Mouse (Mus musculus) ES-E14 (cell line): ENCODE data around the gene Exd2. TPM values are rescaled to one million over a fixed set of nuclear protein-coding genes. Genes with fewer than 3 reads are reported as not detected.
"Not testable (repeated sequence)": the region's sequence is repeated elsewhere in the genome, so short reads cannot be mapped to it uniquely, and the experiment has no call there.

Source experiments
- DNase-seq: peaks from one replicate; pipeline ENCODE4 v3.0.0-alpha.2; 2013; ENCODE audit warnings: low read depth, low spot score
- H3K27ac ChIP-seq: 2 replicates; pipeline ENCODE4 v1.5.1; 2012; ENCODE audit warnings: low read depth, mild to moderate bottlenecking, low read length, moderate library complexity, mixed read lengths; ENCODE audit not compliant: poor library complexity, insufficient read depth, severe bottlenecking
- H3K36me3 ChIP-seq: 2 replicates; pipeline ENCODE4 v1.6.1; 2012; ENCODE audit warnings: mild to moderate bottlenecking, low read length, moderate library complexity, mixed read lengths; ENCODE audit not compliant: control insufficient read depth, poor library complexity, insufficient read depth, severe bottlenecking
- H3K4me1 ChIP-seq, 2 experiments: fragments of 150-350 bp in 1 of 2; sonication (generic) in 1 of 2; 2 replicates each; pipeline ENCODE4 v1.6.1; 2012; ENCODE audit warnings: low read length in 2 of 2, mild to moderate bottlenecking in 1 of 2, mixed read lengths in 1 of 2; ENCODE audit not compliant: control insufficient read depth in 2 of 2, insufficient read depth in 2 of 2, poor library complexity in 1 of 2
- H3K4me3 ChIP-seq, 2 experiments: fragments of 150-350 bp in 1 of 2; sonication (generic) in 1 of 2; 2 replicates each; pipeline ENCODE4 v1.5.1; 2012; ENCODE audit warnings: low read length in 2 of 2, low read depth in 1 of 2, mild to moderate bottlenecking in 1 of 2, mixed read lengths in 1 of 2; ENCODE audit not compliant: insufficient read depth in 1 of 2, poor library complexity in 1 of 2, severe bottlenecking in 1 of 2
- H3K9ac ChIP-seq: 2 replicates; pipeline ENCODE4 v1.6.1; 2012; ENCODE audit warnings: low read depth, mild to moderate bottlenecking, low read length, mixed read lengths; ENCODE audit not compliant: poor library complexity, insufficient read depth, severe bottlenecking
- H3K9me3 ChIP-seq: fragments of 150-350 bp; sonication (generic); 2 replicates; pipeline ENCODE4 v1.6.1; 2012; ENCODE audit warnings: low read depth, mild to moderate bottlenecking, low read length; ENCODE audit not compliant: control insufficient read depth, insufficient read depth
- CHD2 ChIP-seq: IDR thresholded peaks from 2 replicates; pipeline ENCODE4 v1.6.1; 2014; ENCODE audit warnings: mild to moderate bottlenecking, low read depth, low read length, inconsistent platforms
- HCFC1 ChIP-seq: IDR thresholded peaks from 2 replicates; pipeline ENCODE4 v1.6.1; 2012; ENCODE audit warnings: low read length, inconsistent platforms, borderline replicate concordance; ENCODE audit not compliant: insufficient read depth
- MAFK ChIP-seq: IDR thresholded peaks from 2 replicates; pipeline ENCODE4 v1.6.1; 2014; ENCODE audit warnings: mild to moderate bottlenecking, low read depth, low read length, inconsistent platforms; ENCODE audit not compliant: insufficient read depth
- ZC3H11A ChIP-seq: IDR thresholded peaks from 2 replicates; pipeline ENCODE4 v1.6.1; 2012; ENCODE audit warnings: low read depth, mild to moderate bottlenecking, inconsistent platforms, low read length, borderline replicate concordance
- ZNF384 ChIP-seq: IDR thresholded peaks from 2 replicates; pipeline ENCODE4 v1.6.1; 2012; ENCODE audit warnings: low read depth, low read length, inconsistent platforms
- in situ Hi-C, 2 experiments: fragments of 600-800 bp; cut with MboI; formaldehyde crosslinking; loops; one replicate each; pipeline ENCODE4 v1.15.1; 2025; ENCODE audit warnings: low sequenced_read_pairs in 2 of 2, inconsistent platforms in 1 of 2; ENCODE audit not compliant: unreplicated experiment in 2 of 2
- total RNA-seq: library from RNA; depleted of rRNA; stranded (reverse); fragments of 300-350 nt; gene quantifications from 2 replicates; pipeline ENCODE4 v1.2.3, GENCODE M21; 2012

Gene Exd2
- total RNA-seq, 1 experiment, result 34.8 TPM

DNA sequence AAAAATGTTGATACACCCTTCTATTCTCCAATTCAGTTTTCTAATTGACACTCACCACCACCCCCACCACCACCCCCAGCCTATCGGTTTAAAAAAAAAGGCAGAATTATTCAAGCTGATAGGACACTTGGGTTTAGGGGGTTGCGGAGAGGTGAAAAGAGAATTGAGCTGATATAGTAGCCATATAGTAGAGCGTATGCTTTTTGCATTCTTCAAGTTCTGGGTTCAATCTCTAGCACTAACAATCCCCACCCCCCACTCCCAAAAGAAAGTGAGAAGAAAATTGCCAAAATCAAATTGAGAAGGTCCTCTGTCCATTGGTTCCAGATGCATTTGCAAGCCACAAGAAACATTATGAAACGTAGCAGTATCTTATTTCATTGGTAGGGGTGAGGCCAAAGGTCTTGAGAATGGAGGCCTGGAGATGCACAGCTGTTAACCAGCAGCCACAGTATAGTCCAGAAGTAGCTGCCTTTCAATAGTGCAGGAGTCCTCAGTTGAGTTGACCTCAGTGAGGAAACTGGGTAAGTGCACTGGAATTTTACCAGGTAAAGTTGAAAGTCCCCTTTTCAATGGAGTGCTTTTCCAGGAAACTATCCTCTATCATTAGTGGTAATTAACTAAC is 25.7 kb upstream of the Exd2 start:
- no peak overlapping the region for H3K27ac ChIP-seq
- in situ Hi-C loops, result no loop called here
- peaks cover 0 to 2% of the 10 kb centered on the region in 2 experiments; a peak in 1 of 4 replicates for H3K4me1 ChIP-seq
- peak overlapping the region; percentile 82 to 88 for H3K4me3 ChIP-seq
- H3K36me3 ChIP-seq, result peaks cover 2% of the 10 kb centered on the region; the same call in 1 of the 2 replicates
- DNase-seq, result no peak
- no peak for TF ChIP-seq ZC3H11A
- no peak for TF ChIP-seq CHD2
- TF ChIP-seq ZNF384, result no peak
- no peak for TF ChIP-seq HCFC1
- TF ChIP-seq MAFK, result no peak
- H3K9me3 ChIP-seq, result no peaks in the 10 kb centered on the region
- peak overlapping the region; percentile 85; the same call in 1 of the 2 replicates for H3K9ac ChIP-seq

DNA sequence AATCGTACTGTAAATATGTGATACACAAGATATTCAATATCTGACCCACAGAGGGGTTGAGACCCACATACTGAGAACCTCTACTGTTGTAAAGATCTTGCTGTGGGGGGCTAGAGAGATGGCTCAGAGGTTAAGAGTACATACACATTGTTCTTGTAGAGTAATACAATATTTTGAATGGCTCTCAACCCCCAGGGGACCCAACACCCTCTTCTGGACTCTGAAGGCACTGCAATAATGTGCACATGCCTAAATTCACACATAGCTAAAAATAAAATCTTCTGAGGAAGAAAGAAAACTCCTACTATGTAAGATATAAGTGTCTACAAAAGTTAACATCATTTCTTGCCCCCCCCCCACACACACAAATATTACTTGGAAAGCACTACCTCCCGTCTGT is 21.9 kb upstream of the Exd2 start:
- in situ Hi-C loops, result no loop called here

DNA sequence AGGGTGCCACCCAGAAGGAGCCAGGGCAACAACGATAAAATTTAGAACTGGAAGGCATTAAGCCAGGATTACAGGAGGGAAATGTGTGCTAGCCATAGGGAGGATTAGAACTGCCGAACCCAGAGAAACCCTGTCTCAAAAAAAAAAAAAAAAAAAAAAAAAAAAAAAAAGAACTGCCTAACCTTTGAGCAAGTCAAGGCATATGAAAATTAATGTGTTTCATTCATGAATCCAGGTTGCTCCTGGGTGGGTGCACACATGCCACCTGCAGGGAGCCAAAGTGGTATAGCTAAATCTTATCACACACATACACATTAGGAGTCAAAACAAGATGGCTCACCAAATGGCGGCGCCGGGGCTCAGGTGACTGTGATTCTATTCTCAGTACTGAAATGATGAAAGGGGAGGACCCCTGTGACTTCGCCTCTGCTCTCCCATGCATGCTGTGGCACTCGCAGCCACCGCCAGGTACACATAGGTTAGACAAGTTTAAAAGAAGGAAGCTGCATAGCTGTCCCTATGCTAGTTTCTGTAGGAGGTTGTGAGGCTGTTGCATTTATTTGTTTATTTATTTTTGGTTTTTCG is 18.3 kb upstream of the Exd2 start:
- DNase-seq, result no peak
- Histone ChIP-seq H3K4me1 (no peaks in the 10 kb centered on the region), H3K36me3 (no peaks in the 10 kb centered on the region), H3K27ac (no peak overlapping the region), H3K9ac (no peak overlapping the region), H3K9me3 (no peaks in the 10 kb centered on the region), H3K4me3 (no peak overlapping the region)
- TF ChIP-seq ZC3H11A (no peak), HCFC1 (no peak), ZNF384 (peak; percentile 82)
- in situ Hi-C loops, result no loop called here

More for the DNA sequence above, 21.9 kb upstream of the Exd2 start:
- TF ChIP-seq CHD2, result no peak
- no peak for TF ChIP-seq ZNF384
- no peak for TF ChIP-seq ZC3H11A
- no peak for TF ChIP-seq MAFK
- TF ChIP-seq HCFC1, result no peak
- Histone ChIP-seq H3K4me3 (no peak overlapping the region), H3K36me3 (no peaks in the 10 kb centered on the region), H3K9me3 (no peaks in the 10 kb centered on the region), H3K27ac (no peak overlapping the region), H3K9ac (no peak overlapping the region), H3K4me1 (no peaks in the 10 kb centered on the region)
- no peak for DNase-seq

DNA sequence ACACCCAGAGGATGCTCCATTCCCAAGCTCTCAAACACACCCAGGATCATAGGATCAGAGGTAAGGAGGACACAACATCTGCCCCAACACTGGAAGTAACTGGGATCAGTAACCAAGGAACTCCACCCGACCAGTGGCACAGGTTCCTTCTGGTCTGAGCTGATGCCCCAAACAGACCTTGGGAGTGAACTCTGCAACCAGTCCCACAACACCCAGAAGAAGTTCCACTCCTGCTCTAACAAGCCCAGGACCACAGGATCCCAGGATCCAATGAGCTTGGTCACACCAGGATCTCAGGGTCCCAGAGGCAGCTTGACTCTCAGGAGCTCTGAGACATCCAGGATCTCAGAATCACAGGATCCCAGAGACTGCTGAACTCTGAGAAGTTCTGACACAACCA is 9.4 kb upstream of the Exd2 start:
- DNase-seq, result no peak
- no peaks in the 10 kb centered on the region for H3K4me1 ChIP-seq
- H3K4me3 ChIP-seq, result no peak overlapping the region
- in situ Hi-C loops, result no loop called here
- no peak for TF ChIP-seq ZC3H11A
- TF ChIP-seq ZNF384, result no peak
- no peak for TF ChIP-seq HCFC1
- TF ChIP-seq MAFK, result no peak
- no peak for TF ChIP-seq CHD2
- H3K9me3 ChIP-seq, result no peaks in the 10 kb centered on the region
- no peaks in the 10 kb centered on the region for H3K36me3 ChIP-seq
- H3K9ac ChIP-seq, result no peak overlapping the region
- H3K27ac ChIP-seq, result no peak overlapping the region

DNA sequence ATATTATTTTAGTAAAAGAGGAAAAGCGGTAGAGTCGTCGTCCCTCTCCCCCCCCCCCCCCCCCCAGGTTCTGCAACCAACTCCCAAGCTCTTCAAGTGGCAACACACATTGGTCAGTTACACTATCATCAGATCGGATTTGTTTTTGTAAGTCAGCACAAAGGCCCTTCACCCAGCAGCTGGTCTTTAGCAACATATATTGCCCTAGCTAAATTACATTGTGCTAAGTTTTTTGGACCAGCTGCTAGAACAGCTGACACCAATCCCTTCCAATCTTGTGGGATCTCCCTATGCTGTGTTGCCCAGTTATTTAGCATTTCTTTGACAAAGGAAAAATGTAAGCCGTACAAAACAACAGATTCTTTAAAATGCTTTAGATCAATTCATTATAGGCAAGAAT is 4.9 kb upstream of the Exd2 start:
- TF ChIP-seq MAFK (no peak), ZC3H11A (no peak), ZNF384 (no peak)

DNA sequence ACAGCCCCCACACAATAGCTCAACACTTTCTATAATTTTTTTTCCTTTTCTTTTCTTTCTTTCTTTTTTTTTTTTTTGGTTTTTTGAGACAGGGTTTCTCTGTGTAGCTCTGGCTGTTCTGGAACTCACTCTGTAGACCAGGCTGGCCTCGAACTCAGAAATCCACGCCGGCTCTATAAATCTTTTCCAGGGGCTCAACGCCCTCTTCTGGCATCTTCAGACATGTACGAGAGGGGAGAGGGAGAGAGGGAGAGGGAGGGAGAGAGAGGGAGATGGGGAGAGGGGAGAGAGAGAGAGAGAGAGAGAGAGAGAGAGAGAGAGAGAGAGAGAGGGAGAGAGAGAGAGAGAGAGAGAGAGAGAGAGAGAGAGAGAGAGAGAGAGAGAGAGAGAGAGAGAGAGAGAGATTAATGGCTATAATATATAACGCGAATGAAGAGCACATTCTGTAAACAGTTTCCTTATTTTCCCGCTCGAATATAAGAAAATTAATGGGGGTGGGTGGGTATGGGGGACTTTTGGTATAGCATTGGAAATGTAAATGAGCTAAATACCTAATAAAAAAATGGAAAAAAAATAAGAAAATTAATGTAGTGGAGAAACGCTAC is 501 bp upstream of the Exd2 start:
- H3K36me3 ChIP-seq, DNase-seq, H3K27ac ChIP-seq, in situ Hi-C loops, H3K4me1 ChIP-seq, H3K9me3 ChIP-seq: not testable (repeated sequence)
- Histone ChIP-seq H3K9ac (peak overlapping the region; percentile 91; the same call in 1 of the 2 replicates), H3K4me3 (peak overlapping the region; percentile 92 to 96)

More for the DNA sequence above, 4.9 kb upstream of the Exd2 start:
- Histone ChIP-seq H3K36me3 (no peaks in the 10 kb centered on the region), H3K9ac (no peak overlapping the region), H3K9me3 (no peaks in the 10 kb centered on the region), H3K4me3 (no peak overlapping the region), H3K27ac (no peak overlapping the region), H3K4me1 (no peaks in the 10 kb centered on the region)
- no peak for DNase-seq
- in situ Hi-C loops, result no loop called here
